Mouse (Mus musculus): ENCODE data around the gene Higd1a. TPM values are rescaled to one million over a fixed set of nuclear protein-coding genes. Genes with fewer than 3 reads are reported as not detected.
A peak's percentile ranks its signal among the peaks of the same experiment; 100 is the strongest.

Higd1a gene
- total RNA-seq (2021) = 10 to 100 TPM; 82.9 to 95.7 TPM
- long read RNA-seq, experiment 1, transcript Higd1a-205 (3 exons, 1,980 nt) = minor isoform, 6 of 223 reads
- long read RNA-seq, experiment 1, transcript Higd1a-201 (4 exons, 2,232 nt) = major isoform, 189 of 223 reads
- long read RNA-seq, experiment 1, partial matches to known transcripts = 3 of 223 reads
- long read RNA-seq, experiment 1, other reads (novel, unspliced or antisense) = 25 of 223 reads
- long read RNA-seq, experiment 2, transcript Higd1a-201 (4 exons, 2,232 nt) = major isoform, 147 of 165 reads
- long read RNA-seq, experiment 2, partial matches to known transcripts = 0 of 165 reads
- long read RNA-seq, experiment 2, other reads (novel, unspliced or antisense) = 16 of 165 reads

- DNase-seq (ENCODE audit: low spot score) = no peak
Measured at GRCm38 (mm10) chr9:121858153-121858488, at the start of gene Higd1a. Gene Higd1a, minus strand, starts transcription at chr9:121858362.

GRCm38 (mm10) chr9:121907356-121908070, 49.4 kb upstream of the Higd1a start:
- DNase-seq (ENCODE audit: low spot score) = no peak

- DNase-seq (ENCODE audit: low spot score) = no peak
Measured at GRCm38 (mm10) chr9:121906456-121906855, 48.3 kb upstream of the Higd1a start.

DNA sequence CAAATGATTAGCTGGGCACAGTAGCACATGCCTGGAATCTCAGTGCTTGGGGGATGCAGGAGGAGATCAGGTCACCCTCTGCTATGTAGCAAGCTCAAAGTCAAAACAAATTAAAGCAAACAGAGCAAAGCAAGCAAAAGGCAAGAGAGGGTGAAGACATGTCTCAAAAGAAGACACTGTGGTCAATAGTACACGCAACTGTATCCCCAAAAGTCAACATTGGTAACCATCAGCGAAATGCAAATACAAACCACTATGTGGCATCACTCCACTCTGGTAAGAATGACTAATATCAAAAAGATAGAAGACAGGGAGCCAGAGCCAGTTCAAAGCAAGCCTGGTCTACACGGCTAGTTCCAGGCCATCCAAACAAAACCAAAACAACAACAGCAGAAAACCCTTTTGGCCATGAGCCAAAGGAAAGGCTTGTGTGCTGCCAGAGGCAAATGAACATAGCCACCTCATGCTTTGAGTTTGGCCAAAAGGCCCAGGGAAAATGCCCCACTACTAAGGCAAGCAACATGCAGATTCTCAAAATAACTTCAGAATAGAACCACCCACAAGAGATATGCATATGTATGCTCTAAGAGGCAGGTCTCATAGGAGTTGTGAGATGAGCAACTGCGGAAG, 47.5 kb upstream of the Higd1a start:
- no peak for DNase-seq (ENCODE audit: low spot score)

GRCm38 (mm10) chr9:121904946-121905345, 46.8 kb upstream of the Higd1a start:
- DNase-seq (ENCODE audit: low spot score) = no peak

GRCm38 (mm10) chr9:121904319-121904718, 46.2 kb upstream of the Higd1a start:
- no peak for DNase-seq (ENCODE audit: low spot score)

DNA sequence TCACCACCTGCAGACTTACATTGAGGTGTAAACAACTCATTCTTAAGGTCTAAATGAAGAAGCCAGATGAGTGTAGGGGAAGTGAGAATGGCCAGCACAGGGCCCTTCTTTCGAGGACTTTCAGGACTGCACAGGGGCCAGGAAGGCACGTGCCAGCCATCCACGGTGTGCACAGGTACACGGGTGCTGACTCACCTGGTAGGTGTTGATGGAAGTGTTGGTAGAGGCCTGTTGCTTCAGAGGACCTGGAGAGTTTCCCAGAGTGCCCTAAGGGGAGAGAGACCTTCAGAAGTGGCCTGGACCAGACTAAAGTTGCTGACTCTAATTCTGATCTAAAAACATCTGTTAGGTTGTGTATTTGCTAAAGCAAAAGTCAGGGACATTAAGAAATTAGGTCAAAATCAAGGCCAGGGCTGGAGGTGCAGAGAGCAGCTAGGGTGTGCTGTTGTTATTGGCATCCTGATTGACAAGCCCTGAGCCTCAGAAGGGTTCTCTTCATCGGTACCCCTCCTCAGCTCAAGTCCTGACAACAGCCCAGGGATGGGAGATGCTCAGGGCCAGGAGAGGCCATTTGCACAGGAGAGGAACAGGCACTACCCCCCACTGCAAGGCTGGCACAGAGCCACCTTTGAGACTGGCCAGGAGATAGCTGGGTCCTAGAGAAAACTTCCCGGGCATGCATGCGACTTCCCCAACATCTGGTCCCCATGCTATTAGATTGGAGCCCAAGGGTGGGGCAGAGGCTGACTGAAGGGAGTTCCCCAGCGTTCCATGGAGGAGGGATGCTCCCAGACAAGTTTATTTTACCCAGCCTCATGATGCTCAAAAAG, 45.5 kb upstream of the Higd1a start:
- peak; percentile 69 for DNase-seq (ENCODE audit: low spot score)

GRCm38 (mm10) chr9:121901710-121902700, 43.8 kb upstream of the Higd1a start:
- DNase-seq (ENCODE audit: low spot score) = no peak

DNA sequence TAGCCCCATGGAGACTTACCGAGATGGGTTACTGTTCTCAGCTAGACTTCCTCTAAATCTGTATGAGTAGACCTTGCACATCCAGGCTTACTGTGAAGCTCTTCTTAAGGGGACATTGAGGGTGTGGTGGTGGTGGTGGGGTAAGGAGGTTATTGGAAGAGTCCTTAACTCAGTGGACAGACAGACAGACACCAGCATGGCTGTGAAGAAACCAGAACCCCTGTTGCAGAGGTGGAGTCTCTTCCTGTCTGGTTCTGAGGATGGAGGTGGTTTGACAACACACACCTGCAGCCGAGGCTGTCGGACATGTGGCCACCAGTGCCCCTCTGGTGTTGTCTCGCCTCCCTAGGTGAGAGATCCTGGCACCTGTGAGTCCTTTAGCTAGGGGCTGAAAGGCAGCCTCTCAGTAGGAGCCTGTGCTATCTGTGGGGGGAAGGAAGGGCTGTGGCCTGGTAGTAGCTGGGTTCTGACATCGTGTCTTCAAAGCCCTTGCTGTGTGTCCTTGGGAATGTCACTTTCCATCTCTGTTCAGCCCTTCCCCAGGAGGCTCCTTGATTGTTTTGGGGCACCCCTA, 42.2 kb upstream of the Higd1a start:
- no peak for DNase-seq (ENCODE audit: low spot score)

- no peak for DNase-seq (ENCODE audit: low spot score)
Measured at GRCm38 (mm10) chr9:121899306-121899705, 41.1 kb upstream of the Higd1a start.

DNA sequence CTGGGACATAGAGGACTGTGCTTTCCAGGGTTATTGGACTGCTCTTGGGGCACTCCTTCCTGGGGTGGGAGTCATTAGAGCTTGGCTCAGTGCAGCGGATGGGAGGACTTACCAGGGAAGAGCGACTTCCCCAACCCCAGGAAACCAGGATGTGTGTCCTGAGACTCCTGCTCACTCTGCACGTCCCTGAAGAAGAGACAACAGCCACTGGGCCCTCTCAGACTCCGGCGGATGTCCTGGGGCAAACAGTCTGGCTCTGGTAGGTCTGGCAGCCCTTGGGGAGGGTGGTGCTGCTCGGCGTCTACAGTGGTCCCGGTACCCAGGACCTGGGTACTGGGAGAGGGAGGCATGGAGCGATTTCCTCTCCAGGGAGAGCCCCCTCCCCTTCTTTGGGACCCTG, 40.1 kb upstream of the Higd1a start, which contains the start of gene Ackr2:
Gene Ackr2 (plus strand): TSS at position 111 of the 400 bp plus-strand sequence.
- no peak for DNase-seq (ENCODE audit: low spot score)

GRCm38 (mm10) chr9:121896820-121897219, 38.7 kb upstream of the Higd1a start:
- peak; percentile 43 for DNase-seq (ENCODE audit: low spot score)

DNA sequence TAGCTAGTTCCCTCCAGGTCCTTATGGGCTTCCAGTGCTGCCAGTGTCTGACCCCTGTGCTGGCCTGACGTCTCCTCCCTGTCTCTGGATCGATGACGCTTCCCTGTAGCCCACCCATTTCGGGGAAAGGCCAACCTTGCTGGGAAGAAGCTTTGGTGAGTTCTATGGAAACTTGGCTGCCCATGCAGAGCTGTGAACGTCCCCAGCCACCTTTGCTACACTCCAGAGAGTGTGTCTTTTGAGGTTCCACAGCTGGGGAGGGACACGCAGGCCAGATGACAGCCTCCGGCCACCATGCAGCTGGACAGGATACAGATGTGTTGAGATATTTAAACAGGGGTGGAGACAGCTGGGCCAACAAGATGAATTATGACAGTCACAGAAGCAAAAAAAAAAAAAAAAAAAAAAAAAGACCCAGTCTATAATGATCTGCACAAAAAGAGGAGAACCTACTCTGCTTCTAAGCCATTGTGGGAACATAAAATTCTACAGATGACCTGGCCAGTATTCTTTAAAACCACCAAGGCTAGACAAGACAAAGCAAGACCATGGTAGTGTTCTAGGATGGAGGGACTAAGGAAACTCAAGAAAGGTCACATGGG, 37.3 kb upstream of the Higd1a start:
- no peak for DNase-seq (ENCODE audit: low spot score)

DNA sequence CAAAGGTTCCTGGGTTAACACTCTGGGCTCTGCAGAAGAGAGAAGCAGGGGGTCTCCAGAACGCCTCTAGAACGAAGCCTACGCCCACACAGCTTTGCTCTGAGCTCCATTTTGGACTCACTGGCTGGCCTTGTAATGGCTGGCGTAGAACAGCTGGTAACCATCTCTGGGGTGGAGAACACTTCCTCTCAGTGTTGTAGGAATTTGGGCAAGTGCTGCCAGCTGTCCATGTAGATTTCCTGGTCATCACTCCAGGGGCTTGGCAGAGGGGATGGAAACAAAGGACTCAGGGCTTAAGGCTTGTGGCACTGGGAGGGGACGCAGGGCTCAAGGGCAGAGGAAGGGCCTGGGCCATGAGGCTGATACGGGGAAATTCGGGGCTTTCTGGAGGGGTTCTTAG, 36.3 kb upstream of the Higd1a start:
- DNase-seq (ENCODE audit: low spot score) = no peak

DNA sequence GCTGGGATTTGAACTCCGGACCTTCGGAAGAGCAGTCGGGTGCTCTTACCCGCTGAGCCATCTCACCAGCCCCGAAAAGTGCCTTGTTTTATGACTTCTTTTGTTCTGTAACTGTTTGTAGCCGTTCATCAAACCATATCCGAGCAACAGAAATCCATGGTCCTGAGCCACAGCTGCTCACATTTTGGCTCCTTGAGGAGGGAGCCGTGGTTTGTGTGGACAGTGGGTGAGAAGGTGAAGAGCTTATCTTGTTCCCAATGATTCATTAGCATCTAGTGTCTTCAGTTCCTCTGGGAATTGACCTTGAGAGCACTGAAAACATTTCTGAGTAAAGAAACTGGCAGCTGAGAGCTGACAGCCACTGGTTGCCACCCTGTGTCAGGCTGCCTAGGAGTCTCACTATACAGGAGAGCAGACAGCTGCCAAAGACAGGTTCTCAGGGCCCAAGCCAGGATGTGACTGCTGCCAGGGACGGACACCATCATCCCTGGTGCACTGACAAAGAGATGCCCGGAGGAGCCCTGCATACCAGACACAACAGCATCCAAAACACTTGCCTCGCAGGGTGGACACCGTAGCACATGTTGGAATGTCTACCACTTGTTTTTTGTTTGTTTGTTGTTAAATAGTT, 34.0 kb upstream of the Higd1a start:
- DNase-seq (ENCODE audit: low spot score) = no peak

DNA sequence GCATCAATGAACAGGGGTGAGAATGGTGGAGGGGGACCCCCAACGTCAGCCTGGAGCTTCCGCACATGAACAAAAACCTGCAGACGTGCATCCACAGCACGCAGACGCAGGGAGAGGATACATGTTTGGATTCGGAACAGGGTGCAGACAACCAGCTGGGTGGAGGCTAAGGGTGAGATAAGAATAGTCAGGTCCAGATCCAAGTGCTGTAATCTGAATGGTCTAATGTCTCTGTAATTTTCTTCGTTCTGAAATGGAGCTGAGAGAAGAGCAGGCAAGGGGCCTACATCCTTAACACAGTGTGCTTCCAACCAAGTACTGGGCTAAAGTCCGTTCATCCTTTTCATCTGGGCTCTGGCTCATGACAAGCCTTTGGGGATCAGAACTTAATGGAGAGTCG, 33.1 kb upstream of the Higd1a start:
- no peak for DNase-seq (ENCODE audit: low spot score)

- DNase-seq (ENCODE audit: low spot score) = peak; percentile 85
Measured at GRCm38 (mm10) chr9:121890441-121890941, 32.3 kb upstream of the Higd1a start.

DNA sequence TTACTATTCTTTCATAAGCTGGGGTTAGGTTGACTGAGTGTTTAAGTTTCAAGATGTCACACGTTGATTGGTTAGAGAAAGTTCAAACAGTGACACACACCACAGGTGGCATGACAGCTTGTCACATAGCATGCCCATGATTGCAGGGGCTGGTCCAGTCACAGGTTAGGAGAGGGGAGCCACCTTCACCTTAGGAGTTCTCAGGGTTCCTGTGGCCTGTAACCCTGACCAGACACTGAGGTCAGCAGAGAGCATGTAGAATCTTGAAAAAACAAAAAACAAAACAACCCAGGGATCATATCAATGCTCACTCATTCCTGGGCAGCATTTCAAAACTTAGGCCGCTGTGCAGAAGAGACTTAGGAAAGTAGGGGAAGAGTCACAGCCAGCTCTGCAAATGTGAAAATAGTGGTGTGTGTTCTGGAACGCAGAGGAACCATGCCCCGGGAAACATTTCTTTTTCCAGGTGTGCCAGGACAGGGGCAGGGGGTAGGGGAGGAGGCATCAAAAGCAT, 31.8 kb upstream of the Higd1a start:
- peak; percentile 41 for DNase-seq (ENCODE audit: low spot score)

DNA sequence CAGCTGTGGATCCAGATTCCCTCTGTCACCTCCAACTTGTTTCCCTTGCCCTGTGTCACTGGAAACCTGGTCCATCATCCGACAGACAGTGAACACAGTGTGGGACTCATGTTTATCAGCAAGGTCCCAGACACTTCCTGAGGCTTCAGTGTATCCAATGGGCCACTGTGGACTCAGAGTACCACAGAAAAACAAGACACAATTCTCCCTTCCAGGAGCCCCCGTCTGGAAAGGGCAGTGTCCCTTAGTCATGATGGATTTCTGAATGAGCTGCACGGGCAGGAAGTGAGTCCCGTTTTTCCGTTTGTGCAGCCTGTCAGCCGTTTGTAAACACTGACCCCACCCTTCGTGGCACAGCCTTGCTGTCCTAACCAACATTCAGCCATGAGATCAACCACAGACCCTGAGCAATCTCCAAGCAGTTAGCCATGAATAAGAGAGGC, 23.9 kb upstream of the Higd1a start:
- DNase-seq (ENCODE audit: low spot score) = no peak

Measured in gastrocnemius, adult 18-20 months (tissue).